In genomic region chr12:49395969-49396368, GRCm38 (mm10) we compare ENCODE assay signal across 29 mouse cellular contexts. TPM values are rescaled to one million over a fixed set of nuclear protein-coding genes. Genes with fewer than 3 reads are reported as not detected.
DNase-seq lines count a peak whose midpoint lies in the region; ATAC-seq lines count a peak whose summit lies in the region.
"Had no signal": no experiment of that assay in that cellular context is flagged by ENCODE, and none has a peak within 500 bp of the region (broad histone marks: within the 10 kb centered on the region; RNA-seq: fewer than 3 reads in every experiment).

No protein-coding gene starts in this region.

- no peak overlapping the region for H3K4me2 ChIP-seq in hindbrain, embryonic 14.5 days (replicated peaks)
- no peak overlapping the region for H3K4me2 ChIP-seq in hindbrain, embryonic 16.5 days (ENCODE audit: low read length)
- H3K4me2 ChIP-seq in forebrain, embryonic 14.5 days (ENCODE audit: low read length) = peak overlapping the region; percentile 74
- H3K4me2 ChIP-seq: liver, embryonic 12.5 days; midbrain, embryonic 15.5 days; neural tube, embryonic 13.5 days had no signal

- H3K9ac ChIP-seq in hindbrain, embryonic 14.5 days = no peak overlapping the region
- H3K9ac ChIP-seq in hindbrain, embryonic 16.5 days (ENCODE audit: low read depth, low read length) = no peak overlapping the region
- H3K9ac ChIP-seq in forebrain, embryonic 14.5 days (ENCODE audit: low read length) = peak overlapping the region; percentile 63
- H3K9ac ChIP-seq: liver, embryonic 12.5 days; midbrain, embryonic 15.5 days; neural tube, embryonic 13.5 days had no signal

- ATAC-seq in hindbrain, embryonic 14.5 days (ENCODE audit: low FRiP score) = no peak
- ATAC-seq in hindbrain, embryonic 16.5 days = no peak
- ATAC-seq in forebrain, embryonic 14.5 days = no peak
- ATAC-seq: CD4-positive, CD25-positive, alpha-beta regulatory T cell, adult 4 months; liver, embryonic 12.5 days; midbrain, embryonic 15.5 days had no signal

- no peaks in the 10 kb centered on the region for H3K4me1 ChIP-seq in hindbrain, embryonic 14.5 days (replicated peaks; ENCODE audit: control insufficient read depth, insufficient read depth, low read length)
- peaks cover under 1% of the 10 kb centered on the region; the same call in 1 of the 2 replicates for H3K4me1 ChIP-seq in hindbrain, embryonic 16.5 days (ENCODE audit: control insufficient read depth, insufficient read depth, low read depth, low read length)
- peaks cover 14% of the 10 kb centered on the region for H3K4me1 ChIP-seq in forebrain, embryonic 14.5 days (ENCODE audit: control insufficient read depth, insufficient read depth, low read length)
- H3K4me1 ChIP-seq: liver, embryonic 12.5 days had no signal

- no peak overlapping the region for H3K4me3 ChIP-seq in hindbrain, embryonic 14.5 days (replicated peaks; ENCODE audit: low read length)
- no peak overlapping the region for H3K4me3 ChIP-seq in hindbrain, embryonic 16.5 days (ENCODE audit: low read length)
- H3K4me3 ChIP-seq in forebrain, embryonic 14.5 days (ENCODE audit: low read depth, low read length) = peak overlapping the region; percentile 24
- H3K4me3 ChIP-seq: heart, embryonic 10.5 days; liver, embryonic 12.5 days; midbrain, embryonic 15.5 days; myocyte; neural tube, embryonic 13.5 days had no signal

- H3K27me3 ChIP-seq in hindbrain, embryonic 14.5 days (ENCODE audit: control insufficient read depth, insufficient read depth, low read length) = peaks cover 89% of the 10 kb centered on the region
- H3K27me3 ChIP-seq in hindbrain, embryonic 16.5 days (replicated peaks; ENCODE audit: control insufficient read depth, insufficient read depth, low read length) = peaks cover 49% of the 10 kb centered on the region
- peaks cover 3% of the 10 kb centered on the region; the same call in 1 of the 2 replicates for H3K27me3 ChIP-seq in forebrain, embryonic 14.5 days (replicated peaks; ENCODE audit: control insufficient read depth, insufficient read depth, low read length)

- peak; percentile 24 for DNase-seq in hindbrain, embryonic 14.5 days (ENCODE audit: low spot score)
- DNase-seq in retina, postnatal 1 day = peak; percentile 6
- DNase-seq in retina, embryonic 14.5 days (ENCODE audit: low spot score) = no peak
- peak; percentile 33 for DNase-seq in forebrain, embryonic 14.5 days (ENCODE audit: low spot score)
- DNase-seq in lung, adult 18-20 months = no peak
- no peak for DNase-seq in adrenal gland, adult 8-10 months
- DNase-seq: adrenal gland, postnatal 36 days; cerebellum, adult 11 months; kidney, adult 18-20 months; kidney, postnatal 4 days; layer of hippocampus, adult 9-11 months; lung, adult 2 months had no signal

- 15% methylated on average over 2 of the region's 2 CpGs for WGBS in hindbrain, embryonic 14.5 days
- 14% methylated on average over 2 of the region's 2 CpGs for WGBS in hindbrain, embryonic 16.5 days
- WGBS in forebrain, embryonic 14.5 days = 5% methylated on average over 2 of the region's 2 CpGs

- H3K9me3 ChIP-seq in hindbrain, embryonic 14.5 days (ENCODE audit: control insufficient read depth, low read length) = no peaks in the 10 kb centered on the region
- no peaks in the 10 kb centered on the region for H3K9me3 ChIP-seq in hindbrain, embryonic 16.5 days (ENCODE audit: control insufficient read depth, low read length)
- H3K9me3 ChIP-seq in forebrain, embryonic 14.5 days (replicated peaks; ENCODE audit: control insufficient read depth, low read length) = no peaks in the 10 kb centered on the region
- H3K9me3 ChIP-seq: heart, embryonic 10.5 days; liver, embryonic 12.5 days; midbrain, embryonic 15.5 days; neural tube, embryonic 13.5 days had no signal

- H3K36me3 ChIP-seq in hindbrain, embryonic 14.5 days (replicated peaks; ENCODE audit: control insufficient read depth, insufficient read depth) = no peaks in the 10 kb centered on the region
- no peaks in the 10 kb centered on the region for H3K36me3 ChIP-seq in hindbrain, embryonic 16.5 days (ENCODE audit: control insufficient read depth, insufficient read depth, low read length)
- H3K36me3 ChIP-seq in forebrain, embryonic 14.5 days (ENCODE audit: control insufficient read depth, insufficient read depth, low read length) = peaks cover 33% of the 10 kb centered on the region
- H3K36me3 ChIP-seq: heart, embryonic 10.5 days; liver, embryonic 12.5 days; midbrain, embryonic 15.5 days; neural tube, embryonic 13.5 days had no signal

- no peak overlapping the region for H3K27ac ChIP-seq in hindbrain, embryonic 14.5 days
- no peak overlapping the region for H3K27ac ChIP-seq in hindbrain, embryonic 16.5 days (ENCODE audit: low read depth, low read length)
- H3K27ac ChIP-seq in forebrain, embryonic 14.5 days (ENCODE audit: low read depth, low read length) = peak overlapping the region; percentile 63; the same call in 1 of the 2 replicates
- H3K27ac ChIP-seq: heart, embryonic 10.5 days; liver, embryonic 12.5 days; midbrain, embryonic 15.5 days; neural tube, embryonic 13.5 days; stomach, postnatal 0 days had no signal

RNA-seq across cellular contexts. Expression of gene Gm43517, which starts 11.0 kb away (rescaled TPM):
- not detected in 2 replicates for polyA plus RNA-seq in hindbrain, embryonic 14.5 days (2014; fragmentation: Nextera tagmentation; extraction: Ambion mirVana)
- 0.12 TPM in 1 of 2 replicates, not detected in the other for polyA plus RNA-seq in hindbrain, embryonic 16.5 days (2015; fragmentation: Nextera tagmentation; extraction: Ambion mirVana)
- polyA plus RNA-seq in forebrain, embryonic 14.5 days (2014; fragmentation: Nextera tagmentation; extraction: Ambion mirVana) = 2.2 and 3.6 TPM in 2 replicates
- not detected for total RNA-seq in adrenal gland, adult 8-10 months (2022)
- total RNA-seq: adrenal gland, postnatal 36 days; gastrocnemius, adult 8-10 months; hematopoietic stem cell, adult 5-6 weeks; megakaryocyte, adult 5-6 weeks had no signal
- polyA plus RNA-seq: CD4-positive, CD25-positive, alpha-beta regulatory T cell, adult 4 months; embryonic facial prominence, embryonic 14.5 days; gonadal fat pad, adult 2 months; heart, embryonic 10.5 days; heart, embryonic 16.5 days; kidney, embryonic 16.5 days; limb, embryonic 11.5 days; liver, embryonic 12.5 days; lung, adult 2 months; midbrain, embryonic 15.5 days; myocyte; neural tube, embryonic 13.5 days; small intestine, adult 2 months; stomach, postnatal 0 days had no signal

RNA-seq across cellular contexts. Expression of gene Foxg1, which starts 13.5 kb away (rescaled TPM):
- polyA plus RNA-seq in hindbrain, embryonic 14.5 days (2014; fragmentation: Nextera tagmentation; extraction: Ambion mirVana) = not detected in 2 replicates
- 1.8 TPM in 1 of 2 replicates, not detected in the other for polyA plus RNA-seq in hindbrain, embryonic 16.5 days (2015; fragmentation: Nextera tagmentation; extraction: Ambion mirVana)
- 72.6 and 77.7 TPM in 2 replicates for polyA plus RNA-seq in forebrain, embryonic 14.5 days (2014; fragmentation: Nextera tagmentation; extraction: Ambion mirVana)
- not detected for total RNA-seq in adrenal gland, adult 8-10 months (2022)
- total RNA-seq: adrenal gland, postnatal 36 days; gastrocnemius, adult 8-10 months; hematopoietic stem cell, adult 5-6 weeks; megakaryocyte, adult 5-6 weeks had no signal
- polyA plus RNA-seq: CD4-positive, CD25-positive, alpha-beta regulatory T cell, adult 4 months; gonadal fat pad, adult 2 months; kidney, embryonic 16.5 days; limb, embryonic 11.5 days; liver, embryonic 12.5 days; myocyte; small intestine, adult 2 months; stomach, postnatal 0 days had no signal

Comparison
In these comparisons a context has a peak if more than half of its experiments do, and no peak if none do; other contexts are left out.
1. DNase-seq: peak in hindbrain, embryonic 14.5 days (single experiment), retina, postnatal 1 day (single experiment) and forebrain, embryonic 14.5 days (single experiment); none in retina, embryonic 14.5 days (single experiment), lung, adult 18-20 months (0 of 2) and adrenal gland, adult 8-10 months (single experiment).
2. RNA of gene Foxg1, which starts 13.5 kb away (polyA plus RNA-seq): 72.6 to 77.7 TPM in forebrain, embryonic 14.5 days; not detected in hindbrain, embryonic 14.5 days and 1.8 TPM in hindbrain, embryonic 16.5 days; every median in the first group is over 10 times any median in the second.